Mouse (Mus musculus): ENCODE results near the gene Fam98b.

The Fam98b gene

DNA sequence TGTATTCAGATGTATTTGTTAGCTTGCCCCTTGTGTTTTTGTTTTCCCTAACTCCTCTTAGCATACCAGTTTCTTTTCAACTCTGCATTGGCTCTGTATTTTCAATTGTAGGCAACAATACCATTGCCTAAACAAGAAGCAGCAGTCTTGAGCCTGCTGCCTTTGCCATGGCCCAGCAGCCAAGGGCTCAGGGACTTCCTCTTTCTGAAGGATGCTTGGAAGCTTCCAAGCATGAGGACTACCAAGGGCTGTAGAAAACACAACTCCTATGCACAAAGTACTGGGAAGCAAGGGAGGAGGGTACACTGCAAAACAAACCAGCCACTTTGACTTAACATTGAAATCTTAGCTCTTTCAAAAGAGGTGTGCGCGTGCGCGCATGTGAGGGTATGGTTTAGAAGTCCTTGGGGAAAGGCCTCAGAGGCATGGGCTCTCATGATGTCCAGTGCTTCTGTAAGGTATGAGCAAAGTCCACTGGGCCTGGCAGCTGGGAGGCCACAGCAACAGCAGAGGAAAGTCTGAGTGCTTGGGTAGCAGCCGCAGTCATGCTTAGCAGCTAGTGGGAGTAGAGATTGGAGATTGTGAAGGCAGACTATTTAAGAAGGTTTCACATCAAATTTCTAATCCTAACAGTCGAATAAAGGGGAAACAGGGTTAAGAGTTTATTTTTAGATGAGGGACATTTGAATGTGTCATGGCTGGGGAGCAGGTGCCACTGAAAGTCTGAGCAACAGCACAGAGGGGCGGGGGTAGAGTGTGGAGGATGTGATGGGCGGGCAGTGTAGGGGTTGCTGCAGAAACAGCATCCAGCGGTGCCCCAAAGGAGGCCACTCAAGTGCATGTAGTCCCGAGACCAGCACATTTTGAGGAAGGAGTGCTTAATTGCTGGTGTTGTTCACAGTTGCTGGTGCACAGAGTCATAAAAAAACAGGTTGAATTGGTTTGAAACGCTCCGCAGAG lies 54.1 kb downstream of the Fam98b start:
- DNase-seq = no peak

DNA sequence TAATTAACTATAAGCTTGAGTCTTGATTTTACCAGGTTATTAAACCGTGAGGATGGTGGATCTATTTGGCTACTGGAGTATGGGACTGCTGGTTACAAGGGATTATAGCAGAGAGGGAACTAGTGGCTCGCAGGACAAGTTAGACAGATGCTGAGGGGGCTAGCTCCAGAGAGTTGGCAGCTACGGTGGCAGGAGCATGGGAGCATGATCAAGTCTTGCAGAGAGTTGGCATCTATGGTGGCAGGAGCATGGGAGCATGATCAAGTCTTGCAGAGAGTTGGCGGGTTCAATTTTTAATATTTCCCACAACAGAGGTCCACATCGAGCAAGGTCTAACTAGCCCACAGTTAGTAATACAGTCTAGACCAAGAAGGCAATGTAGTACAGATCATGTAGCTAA lies 55.4 kb downstream of the Fam98b start:
- no peak for DNase-seq

DNA sequence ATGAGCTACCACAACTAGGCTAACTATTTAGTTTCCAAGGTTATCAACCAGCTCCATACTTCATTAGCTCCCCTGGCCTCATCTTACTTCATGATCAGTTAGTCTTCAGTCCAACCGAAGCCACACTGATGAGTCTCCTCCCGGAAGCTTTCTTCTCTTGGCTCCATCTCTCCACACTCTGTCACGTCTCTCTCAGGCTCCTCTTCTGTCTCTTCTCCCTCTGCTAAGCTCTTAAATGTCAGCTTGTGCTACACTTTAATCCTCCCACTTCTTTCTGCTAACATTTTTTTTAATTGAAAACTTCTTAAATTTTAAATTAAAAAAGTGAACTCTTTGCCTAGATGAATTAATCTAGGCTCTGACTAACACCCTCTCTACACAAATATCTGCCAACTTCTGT lies 58.4 kb downstream of the Fam98b start:
- no peak for DNase-seq

DNA sequence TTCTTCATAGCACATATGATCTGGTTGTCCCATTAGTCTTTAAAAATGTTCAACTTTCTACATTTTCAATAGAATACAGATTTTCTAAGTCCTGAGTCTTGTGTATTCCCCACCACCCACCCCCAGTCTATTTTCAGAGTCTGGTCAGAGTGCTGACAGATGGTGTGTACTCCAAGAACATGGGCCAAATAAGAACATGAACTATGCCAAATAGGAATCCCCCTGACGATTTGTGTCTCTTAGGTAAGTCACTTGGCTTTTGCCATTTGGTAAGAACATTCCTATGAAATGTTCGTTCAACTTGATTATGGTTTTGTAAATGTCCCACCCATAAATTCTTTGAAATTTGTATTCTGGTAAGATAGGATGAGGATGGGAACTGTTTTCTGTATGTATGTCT lies 59.5 kb downstream of the Fam98b start:
- DNase-seq = no peak

DNA sequence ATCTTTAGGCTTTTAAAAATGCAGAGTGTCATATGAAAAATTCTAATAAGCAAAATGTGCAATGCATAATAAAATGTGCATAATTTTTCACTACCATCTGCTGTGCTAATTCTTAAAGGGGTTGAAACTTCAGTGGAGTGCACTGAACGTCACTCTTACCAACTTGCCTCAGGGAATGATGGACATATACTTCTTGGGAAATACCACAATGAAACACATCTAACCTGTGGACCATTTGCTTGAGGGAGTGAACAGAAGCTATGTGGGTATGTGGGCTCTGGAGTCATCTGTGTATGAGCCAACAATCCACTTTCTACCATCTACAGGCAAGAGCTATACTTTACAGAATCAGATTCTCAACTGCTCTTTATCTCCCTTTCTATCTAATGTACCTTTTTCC lies 61.8 kb downstream of the Fam98b start:
- no peak for DNase-seq

DNA sequence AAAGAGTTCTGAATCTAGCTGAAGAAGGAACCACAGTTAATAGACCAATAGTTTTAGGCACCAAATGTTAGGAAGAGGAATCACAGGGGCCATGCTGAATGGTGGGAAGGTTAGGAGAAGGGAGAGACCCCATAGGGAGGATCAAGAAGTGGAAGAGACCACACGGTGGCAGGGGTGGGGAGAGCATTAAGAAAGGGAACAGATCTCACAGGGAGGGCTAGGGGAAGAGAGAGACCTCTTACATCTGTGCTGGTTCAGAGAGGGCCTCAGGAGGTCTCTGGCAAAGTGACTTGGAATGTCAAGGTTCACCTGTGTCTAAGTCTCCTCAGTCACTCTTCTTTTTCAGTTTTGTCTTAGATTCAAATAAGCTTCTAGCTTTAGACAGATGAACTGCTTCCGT lies 62.5 kb downstream of the Fam98b start:
- no peak for DNase-seq

DNA sequence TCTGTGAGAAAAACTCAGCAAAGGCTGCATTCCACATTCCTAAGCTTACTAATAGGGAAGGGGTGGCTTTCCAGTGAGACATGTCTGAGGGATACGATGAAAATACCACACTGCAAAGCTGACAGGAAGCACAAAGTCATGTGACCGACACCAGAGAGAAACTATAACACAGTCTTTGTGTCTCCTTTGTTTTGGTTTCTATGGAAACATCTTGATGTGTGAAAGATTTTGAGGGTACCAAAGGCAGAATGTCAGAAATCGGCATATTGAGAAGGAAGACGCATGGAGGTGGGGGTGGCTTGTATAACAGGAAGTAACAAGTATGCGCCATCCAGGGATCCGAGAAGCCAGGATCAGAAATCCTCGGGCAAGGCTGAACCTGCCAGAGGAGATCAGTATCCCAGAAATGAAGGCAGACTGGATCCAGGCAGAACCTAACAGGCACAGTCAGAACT lies 62.9 kb downstream of the Fam98b start:
- no peak for DNase-seq

DNA sequence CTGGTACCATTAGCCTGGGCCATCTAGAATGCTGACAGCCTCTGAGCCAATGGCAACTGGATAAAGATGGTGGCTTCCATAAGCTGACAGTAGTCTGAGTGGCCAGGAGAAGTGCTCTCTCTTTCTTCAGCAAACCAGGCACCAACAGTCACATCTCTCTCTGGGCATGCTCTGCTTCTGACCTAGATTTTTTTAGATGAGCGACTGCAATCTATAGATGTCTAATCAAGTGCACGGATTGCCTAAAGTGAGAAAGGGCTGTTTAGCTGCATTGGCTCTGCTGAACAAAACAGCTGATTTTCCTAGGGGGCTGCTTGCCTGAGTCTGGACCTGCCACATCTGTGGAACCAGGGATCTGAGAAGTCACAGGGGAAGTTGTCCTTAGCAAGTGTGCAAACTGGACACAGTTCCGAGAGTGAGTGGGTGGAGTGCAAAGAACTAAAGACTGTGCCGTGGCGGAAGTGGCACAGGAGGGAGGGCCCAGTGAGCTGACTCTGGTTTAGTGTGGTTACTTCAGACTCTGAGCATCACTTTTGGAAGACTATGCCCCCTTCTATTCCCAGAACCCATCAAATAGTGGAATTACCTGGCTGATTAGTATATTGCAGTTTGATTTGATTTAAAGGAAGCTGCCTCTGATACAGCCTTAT lies 64.2 kb downstream of the Fam98b start:
- no peak for DNase-seq

DNA sequence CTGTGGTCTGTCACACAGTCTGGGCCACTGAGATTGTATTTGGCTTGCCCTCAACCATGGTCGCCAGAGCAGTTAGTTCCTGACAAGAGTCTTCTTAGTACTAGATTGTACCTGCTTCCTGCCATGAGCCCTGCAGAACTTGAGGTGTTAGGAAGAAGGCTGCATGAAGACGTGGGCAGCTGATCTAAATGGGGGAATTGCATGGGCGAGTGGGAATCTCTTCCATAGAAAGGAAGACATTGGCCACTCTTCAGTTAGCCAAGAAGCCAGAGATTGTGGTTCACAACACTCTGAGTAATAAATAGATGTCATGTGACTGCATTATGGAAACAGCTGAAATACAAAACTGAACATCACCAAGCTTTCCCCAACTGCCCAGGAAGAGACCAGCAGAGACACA lies 69.5 kb downstream of the Fam98b start:
- DNase-seq = no peak

All from cerebellum, adult 11 months (tissue).